Mouse (Mus musculus) naive thymus-derived CD4-positive, alpha-beta T cell, adult 5 months (primary cell): Measurements from ENCODE around the gene Ubxn10. TPM values are rescaled to one million over a fixed set of nuclear protein-coding genes. Genes with fewer than 3 reads are reported as not detected.

Source experiments
- polyA plus RNA-seq: library from polyadenylated mRNA; unstranded; fragments of 100-300 nt; shearing (Covaris generic); gene quantifications from one replicate; pipeline ENCODE4 v1.2.1, GENCODE M21; 2017

The Ubxn10 gene
- polyA plus RNA-seq: not detected

GRCm38 (mm10) chr4:138737031-138737430 lies at the start of gene Ubxn10:
Gene Ubxn10, minus strand, starts transcription at chr4:138737167.

DNA sequence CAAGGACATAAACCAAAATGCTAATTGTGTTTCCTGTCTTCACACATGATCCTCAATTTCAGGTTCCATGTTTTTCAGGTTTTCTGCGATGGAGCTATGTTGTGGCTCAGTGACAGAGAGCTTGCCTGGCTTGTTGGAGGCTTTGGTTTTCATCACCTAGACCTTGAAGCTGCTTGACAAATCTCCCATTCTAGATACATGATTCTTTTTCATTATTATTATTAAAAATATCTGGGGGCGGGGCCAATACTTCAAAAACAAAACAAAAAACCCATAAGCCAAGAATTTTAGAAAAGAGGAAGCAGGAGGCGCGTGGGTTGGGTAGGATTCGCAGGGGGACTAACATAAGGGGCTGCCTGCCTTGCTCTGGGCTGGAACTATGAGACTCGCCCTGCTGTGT lies 38.5 kb upstream of the Ubxn10 start, which contains the start of gene Pla2g2d:
Pla2g2d (plus strand) TSS at position 301 of the 400 bp plus-strand sequence.

DNA sequence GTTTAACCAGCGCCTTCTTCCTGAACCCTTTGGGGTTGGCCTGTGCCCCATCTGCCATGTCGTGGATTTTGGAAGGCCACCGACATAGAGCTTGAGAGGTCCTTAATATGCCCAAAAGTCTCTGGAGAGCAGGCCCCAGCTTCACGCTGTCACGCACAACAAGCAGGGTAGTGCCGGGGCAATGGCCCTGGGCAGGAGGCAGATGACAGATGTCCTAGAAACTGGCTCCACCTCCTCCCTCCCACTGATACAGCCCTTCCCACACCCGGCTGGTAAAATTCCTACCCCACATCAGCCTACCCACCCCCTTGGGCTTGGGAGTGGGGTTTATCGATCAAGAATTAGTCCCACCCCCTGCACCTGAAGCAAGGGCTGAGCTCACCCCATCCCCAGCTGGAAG lies 20.4 kb upstream of the Ubxn10 start, which contains the start of gene Pla2g2f:
Pla2g2f (minus strand) TSS at position 211 of the 400 bp plus-strand sequence.

DNA sequence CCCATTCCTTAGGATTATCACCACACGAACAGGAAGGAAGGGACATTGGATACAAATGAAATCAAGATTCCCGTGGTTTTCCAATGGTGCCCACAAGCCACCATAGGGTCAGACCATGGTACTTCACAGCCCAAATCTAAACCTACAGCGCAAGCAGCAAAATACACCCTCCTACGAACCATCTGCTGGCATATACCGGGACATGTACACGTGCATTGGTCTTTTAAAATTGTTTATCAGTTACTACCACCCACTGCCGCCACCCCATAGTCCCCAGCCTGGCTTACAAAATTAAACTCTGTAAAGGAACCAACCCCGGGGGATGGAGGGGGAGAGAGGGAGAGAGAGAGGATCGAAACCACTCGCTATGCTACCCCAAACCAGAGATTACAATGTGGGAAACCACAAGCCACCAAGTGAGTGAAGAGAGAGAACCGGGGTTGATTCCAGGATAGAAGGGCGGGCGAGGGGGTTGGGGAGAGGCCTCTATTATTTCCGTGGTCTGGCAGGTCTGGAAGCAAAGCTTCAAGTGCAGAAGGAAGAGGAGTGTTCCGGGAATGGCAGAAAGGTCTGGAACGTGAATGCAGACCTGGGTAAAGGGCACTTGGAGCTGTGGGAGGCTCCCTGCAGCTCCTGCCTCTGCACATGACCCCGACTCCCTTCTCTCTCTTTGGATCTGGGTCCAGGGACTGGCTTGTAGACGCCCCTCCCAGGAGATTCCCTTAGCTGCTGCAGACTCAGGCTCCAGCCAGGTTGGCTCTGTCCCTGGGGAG lies 12.4 kb downstream of the Ubxn10 start, which contains the start of gene Pla2g2c:
Pla2g2c (plus strand) TSS at position 439 of the 773 bp plus-strand sequence.

Other genes starting within 250 kb of the Ubxn10 start
- not detected for gene Vwa5b1, start 101.3 kb downstream of the Ubxn10 start, polyA plus RNA-seq
- not detected for gene Pla2g2c, start 12.4 kb downstream of the Ubxn10 start, polyA plus RNA-seq
- gene Pla2g2f, start 20.5 kb upstream of the Ubxn10 start, polyA plus RNA-seq: not detected
- gene Pla2g2d, start 38.6 kb upstream of the Ubxn10 start, polyA plus RNA-seq: not detected
- not detected for gene Pla2g5, start 126.3 kb upstream of the Ubxn10 start, polyA plus RNA-seq
- gene Gm13030, start 136.8 kb upstream of the Ubxn10 start, polyA plus RNA-seq: not detected
- not detected for gene Pla2g2e, start 140.8 kb upstream of the Ubxn10 start, polyA plus RNA-seq
- 9.4 TPM for gene Otud3, start 176.8 kb upstream of the Ubxn10 start, polyA plus RNA-seq
- gene Rnf186, start 229.9 kb upstream of the Ubxn10 start, polyA plus RNA-seq: not detected
- gene Tmco4, start 235.7 kb upstream of the Ubxn10 start, polyA plus RNA-seq: 34.6 TPM